Mouse (Mus musculus) testis, adult 2 months (tissue): ENCODE measurements around the gene Itga6.

Experiments used
- CTCF ChIP-seq: fragments of 200-500 bp; IDR thresholded peaks from 2 replicates; pipeline ENCODE4 v1.5.1; 2012; ENCODE audit warnings: low read depth, mild to moderate bottlenecking, inconsistent platforms, low read length, moderate library complexity; ENCODE audit not compliant: control insufficient read depth, insufficient read depth, insufficient replicate concordance
- POLR2A ChIP-seq: fragments of 200-500 bp; IDR thresholded peaks from 2 replicates; pipeline ENCODE4 v1.6.1; 2012; ENCODE audit warnings: low read depth, mild to moderate bottlenecking, inconsistent platforms, low read length, moderate library complexity; ENCODE audit not compliant: control insufficient read depth

DNA sequence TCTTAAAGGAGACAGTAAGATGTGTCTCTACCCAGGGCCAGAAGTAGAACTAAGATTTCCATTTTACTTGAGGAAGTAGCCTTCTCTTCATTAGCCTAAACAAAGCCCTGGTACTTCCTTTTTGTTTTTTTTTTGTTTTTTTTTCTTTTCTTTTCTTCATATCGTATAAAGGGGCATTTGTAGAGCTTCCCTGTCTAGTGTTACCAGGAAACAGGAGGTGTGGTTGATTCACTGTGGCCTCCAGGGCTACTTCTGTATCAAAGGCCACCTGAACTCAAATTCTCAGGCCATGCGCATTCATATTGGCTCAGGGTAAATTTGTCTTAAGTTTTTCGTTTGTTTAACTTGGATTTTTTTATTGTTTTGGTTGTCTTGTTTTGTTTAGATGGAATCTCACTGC, 120.5 kb downstream of the Itga6 start:
- TF ChIP-seq POLR2A, result no peak
- no peak for TF ChIP-seq CTCF
